Mouse (Mus musculus) hindbrain, postnatal 0 days (tissue): ENCODE results near the gene Nsd1. TPM values are rescaled to one million over a fixed set of nuclear protein-coding genes. Genes with fewer than 3 reads are reported as not detected.

ENCODE experiments used
- ATAC-seq: fragments of 200-750 bp; cut with Nextera tagmentation; 2 replicates; pipeline ENCODE4 v1.8.0; 2017; ENCODE audit warnings: mild to moderate bottlenecking, moderate TSS enrichment, moderate library complexity
- DNase-seq: peaks from one replicate; pipeline ENCODE4 v3.0.0-alpha.2; 2015; ENCODE audit warnings: low spot score
- H3K27ac ChIP-seq: fragments of 300-500 bp; sonication (generic); 2 replicates; pipeline ENCODE4 v1.5.1; 2014; ENCODE audit warnings: mild to moderate bottlenecking
- H3K27me3 ChIP-seq: fragments of 300-500 bp; sonication (generic); 2 replicates; pipeline ENCODE4 v1.6.1; 2014; ENCODE audit warnings: low read length, mixed read lengths; ENCODE audit not compliant: insufficient read depth
- H3K36me3 ChIP-seq: fragments of 300-500 bp; sonication (generic); 2 replicates; pipeline ENCODE4 v1.6.1; 2014; ENCODE audit warnings: low read length, mixed read lengths; ENCODE audit not compliant: insufficient read depth
- H3K4me1 ChIP-seq: fragments of 300-500 bp; sonication (generic); 2 replicates; pipeline ENCODE4 v1.6.1; 2014; ENCODE audit warnings: antibody characterized with exemption, low read length, mixed read lengths; ENCODE audit not compliant: insufficient read depth
- H3K4me2 ChIP-seq: fragments of 300-500 bp; sonication (generic); 2 replicates; pipeline ENCODE4 v1.6.1; 2014; ENCODE audit warnings: low read depth, mild to moderate bottlenecking, low read length, moderate library complexity, mixed read lengths
- H3K4me3 ChIP-seq: fragments of 300-500 bp; sonication (generic); 2 replicates; pipeline ENCODE4 v1.5.1; 2014; ENCODE audit warnings: low read length
- H3K9ac ChIP-seq: fragments of 300-500 bp; sonication (generic); replicated peaks from 2 replicates; pipeline ENCODE4 v1.6.1; 2014; ENCODE audit warnings: mild to moderate bottlenecking, low read length, moderate library complexity, mixed read lengths
- H3K9me3 ChIP-seq: fragments of 300-500 bp; sonication (generic); 2 replicates; pipeline ENCODE4 v1.6.1; 2016; ENCODE audit warnings: low read length, mixed read lengths
- CTCF ChIP-seq: IDR thresholded peaks from 2 replicates; pipeline ENCODE4 v1.5.1; 2016; ENCODE audit warnings: antibody characterized with exemption, control low read depth, low read depth
- WGBS: fragments of 180-500 bp; shearing (Covaris S2); extraction: QIAGEN DNeasy Blood & Tissue Kit; methylation state at CpG from one replicate; pipeline ENCODE4 v1.1.7; 2014; 5-methylcytosine and 5-hydroxymethylcytosine counted together
- polyA plus RNA-seq: library from polyadenylated mRNA; unstranded; fragments of >200 nt; fragmentation: Nextera tagmentation; extraction: Ambion mirVana; gene quantifications from 2 replicates; pipeline ENCODE4 v1.2.1, GENCODE M21; 2015
- total RNA-seq: library from RNA; depleted of rRNA; stranded (reverse); fragments of >200 nt; gene quantifications from 2 replicates; pipeline ENCODE4 v1.2.3, GENCODE M21; 2014

The Nsd1 gene
- total and polyA plus RNA-seq, 2 experiments from 2014 or later, result 59.3 to 64.0 TPM

DNA sequence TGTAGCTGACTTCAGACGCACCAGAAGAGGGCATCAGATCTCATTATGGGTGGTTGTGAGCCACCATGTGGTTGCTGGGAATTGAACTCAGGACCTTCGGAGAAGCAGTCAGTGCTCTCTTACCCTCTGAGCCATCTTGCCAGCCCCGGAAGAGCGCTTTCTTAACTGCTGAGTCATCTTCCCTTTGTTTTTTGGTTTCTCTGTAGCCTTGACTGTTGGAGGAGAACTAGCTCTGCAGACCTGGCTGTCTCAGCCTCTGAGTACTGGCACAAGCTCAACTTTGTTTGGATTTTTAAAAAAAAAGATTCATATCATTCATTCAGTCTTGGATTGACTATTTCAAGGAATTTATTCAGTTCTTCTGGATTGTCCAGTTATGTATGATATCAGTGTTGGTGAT is 39.7 kb downstream of the Nsd1 start:
- H3K27me3 ChIP-seq, result no peaks in the 10 kb centered on the region
- no peak overlapping the region for H3K9ac ChIP-seq
- no peak overlapping the region for H3K4me2 ChIP-seq
- no peaks in the 10 kb centered on the region for H3K4me1 ChIP-seq
- H3K9me3 ChIP-seq, result no peaks in the 10 kb centered on the region
- H3K36me3 ChIP-seq, result peaks cover 39% of the 10 kb centered on the region
- H3K4me3 ChIP-seq, result no peak overlapping the region
- H3K27ac ChIP-seq, result no peak overlapping the region
- 80% methylated on average over 4 of the region's 4 CpGs for WGBS
- DNase-seq (no peak), ATAC-seq (no peak)
- TF ChIP-seq CTCF, result no peak

DNA sequence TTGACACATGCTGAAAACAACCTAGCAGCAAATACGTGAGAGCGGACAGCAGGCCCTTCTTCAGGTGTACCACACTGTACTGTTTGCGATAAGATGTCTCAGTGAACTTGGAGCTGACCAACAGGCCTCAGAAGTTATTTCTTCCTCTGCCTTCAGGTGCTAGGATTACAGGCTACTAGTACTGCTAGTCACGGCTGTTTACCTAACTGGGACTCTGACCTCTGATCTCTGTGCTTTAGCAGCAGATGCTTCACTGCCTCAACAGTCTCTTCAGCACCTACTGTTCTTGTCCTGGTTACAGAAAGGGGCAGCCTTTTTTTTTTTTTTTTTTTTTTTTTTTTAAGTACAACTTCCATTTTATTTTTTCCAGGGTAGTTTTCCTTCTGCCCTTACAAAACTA is 43.2 kb downstream of the Nsd1 start:
- peaks cover 7% of the 10 kb centered on the region; the same call in 1 of the 2 replicates for H3K36me3 ChIP-seq
- no peak overlapping the region for H3K4me2 ChIP-seq
- DNase-seq, result no peak
- H3K4me1 ChIP-seq, result no peaks in the 10 kb centered on the region
- no peak overlapping the region for H3K4me3 ChIP-seq
- H3K27ac ChIP-seq, result no peak overlapping the region
- H3K9ac ChIP-seq, result no peak overlapping the region
- no peaks in the 10 kb centered on the region for H3K9me3 ChIP-seq
- H3K27me3 ChIP-seq, result no peaks in the 10 kb centered on the region
- no peak for ATAC-seq
- TF ChIP-seq CTCF, result no peak
- 87% methylated on average over 4 of the region's 4 CpGs for WGBS

DNA sequence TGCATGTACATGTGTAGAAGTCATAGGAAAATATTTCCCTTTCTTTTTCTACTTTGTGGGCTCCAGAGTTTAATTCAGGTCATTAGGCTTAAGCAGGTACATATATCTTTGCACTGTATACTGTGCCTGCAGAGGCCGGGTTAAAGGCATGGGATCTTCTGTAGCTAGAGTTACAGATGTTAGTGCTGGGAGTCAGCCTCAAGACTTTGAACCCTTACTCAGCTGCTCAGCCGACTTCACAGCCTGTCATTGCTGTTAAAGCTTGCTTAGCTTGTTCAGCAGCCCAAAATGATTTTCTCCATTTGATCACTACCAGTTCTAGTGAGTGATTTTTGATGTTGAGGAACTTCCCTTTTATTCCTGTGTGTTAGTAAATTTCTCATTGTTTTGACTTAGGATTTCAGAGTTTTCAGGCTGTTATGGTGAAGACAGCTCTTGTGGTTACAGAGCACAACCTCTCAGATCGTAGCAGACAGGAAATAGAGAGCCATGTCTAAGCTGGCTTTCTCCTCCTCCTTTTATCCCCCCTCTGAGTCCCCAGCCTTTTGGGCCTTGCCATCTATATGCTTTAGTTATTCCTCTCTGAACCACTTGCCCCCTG is 45.6 kb downstream of the Nsd1 start:
- H3K4me1 ChIP-seq, result no peaks in the 10 kb centered on the region
- TF ChIP-seq CTCF, result no peak
- no peak overlapping the region for H3K4me2 ChIP-seq
- ATAC-seq (no peak), DNase-seq (no peak)
- no peaks in the 10 kb centered on the region for H3K9me3 ChIP-seq
- H3K4me3 ChIP-seq, result no peak overlapping the region
- no peak overlapping the region for H3K27ac ChIP-seq
- 87% methylated on average over 3 of the region's 3 CpGs for WGBS
- no peaks in the 10 kb centered on the region for H3K36me3 ChIP-seq
- no peaks in the 10 kb centered on the region for H3K27me3 ChIP-seq
- no peak overlapping the region for H3K9ac ChIP-seq

DNA sequence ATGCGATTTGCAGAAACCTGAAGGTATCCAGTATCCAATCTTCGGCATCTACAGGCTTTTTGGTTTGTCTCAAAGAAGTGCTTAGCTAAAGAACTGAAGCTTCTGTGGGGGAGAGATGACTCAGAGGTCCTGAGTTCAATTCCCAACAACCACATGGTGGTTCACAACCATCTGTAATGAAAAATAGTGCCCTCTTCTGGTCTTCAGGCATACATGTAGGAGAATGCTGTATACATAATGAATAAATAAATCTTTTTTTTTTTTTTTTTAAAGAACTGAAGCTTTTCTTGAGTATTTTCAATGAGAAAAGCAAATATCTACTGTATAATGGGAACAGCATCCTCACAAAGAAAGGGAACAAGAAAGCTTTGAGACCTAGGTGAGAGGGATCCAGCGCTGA is 49.1 kb downstream of the Nsd1 start:
- DNase-seq (no peak), ATAC-seq (no peak)
- Histone ChIP-seq H3K4me1 (no peaks in the 10 kb centered on the region), H3K36me3 (peaks cover 16% of the 10 kb centered on the region), H3K27me3 (no peaks in the 10 kb centered on the region), H3K27ac (no peak overlapping the region), H3K9ac (no peak overlapping the region), H3K9me3 (no peaks in the 10 kb centered on the region), H3K4me3 (no peak overlapping the region), H3K4me2 (no peak overlapping the region)
- TF ChIP-seq CTCF, result no peak
- WGBS, result 98% methylated on average over 3 of the region's 3 CpGs

DNA sequence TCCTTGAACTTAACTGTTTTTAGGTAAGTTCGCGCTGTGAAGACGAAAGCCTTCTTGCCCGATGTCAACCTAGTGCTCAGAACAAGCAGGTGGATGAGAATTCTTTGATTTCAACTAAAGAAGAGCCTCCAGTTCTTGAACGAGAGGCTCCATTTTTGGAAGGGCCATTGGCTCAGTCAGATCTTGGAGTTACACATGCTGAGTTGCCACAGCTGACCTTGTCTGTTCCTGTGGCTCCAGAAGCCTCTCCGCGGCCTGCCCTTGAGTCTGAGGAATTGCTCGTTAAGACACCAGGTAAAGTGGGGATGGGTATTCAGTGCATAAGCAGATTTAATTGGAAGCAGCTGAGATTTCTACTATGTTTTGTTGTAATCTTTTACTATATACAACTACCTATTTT is 51.9 kb downstream of the Nsd1 start:
- no peak for TF ChIP-seq CTCF
- H3K4me1 ChIP-seq, result no peaks in the 10 kb centered on the region
- no peak for DNase-seq
- no peak overlapping the region for H3K4me2 ChIP-seq
- H3K36me3 ChIP-seq, result peaks cover 16% of the 10 kb centered on the region
- ATAC-seq, result no peak
- 96% methylated on average over 8 of the region's 8 CpGs for WGBS
- H3K9me3 ChIP-seq, result no peaks in the 10 kb centered on the region
- no peak overlapping the region for H3K9ac ChIP-seq
- H3K4me3 ChIP-seq, result no peak overlapping the region
- H3K27me3 ChIP-seq, result no peaks in the 10 kb centered on the region
- no peak overlapping the region for H3K27ac ChIP-seq

DNA sequence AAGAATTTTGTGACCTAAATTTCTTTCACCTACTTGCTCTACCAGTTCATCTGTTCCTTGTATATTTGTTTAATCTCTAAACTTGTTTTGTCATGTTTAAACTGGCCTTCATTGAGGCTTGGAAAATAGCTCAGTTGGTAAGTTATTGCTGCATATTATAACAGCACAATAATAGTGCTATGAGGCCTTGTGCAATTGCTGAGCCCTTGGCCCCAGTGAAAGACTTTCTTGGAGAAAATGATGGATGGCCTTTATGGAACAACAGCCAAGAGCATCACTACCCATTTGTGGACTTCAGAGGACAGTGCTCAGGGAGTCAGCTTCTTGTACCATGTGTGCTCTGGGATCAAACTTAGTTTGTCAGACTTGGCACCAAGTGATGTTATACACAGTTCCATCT is 52.5 kb downstream of the Nsd1 start:
- no peak overlapping the region for H3K27ac ChIP-seq
- no peak overlapping the region for H3K4me3 ChIP-seq
- H3K9ac ChIP-seq, result no peak overlapping the region
- no peak for ATAC-seq
- DNase-seq, result no peak
- no peaks in the 10 kb centered on the region for H3K4me1 ChIP-seq
- TF ChIP-seq CTCF, result no peak
- H3K36me3 ChIP-seq, result peaks cover 16% of the 10 kb centered on the region
- no peaks in the 10 kb centered on the region for H3K27me3 ChIP-seq
- H3K9me3 ChIP-seq, result no peaks in the 10 kb centered on the region
- H3K4me2 ChIP-seq, result no peak overlapping the region

DNA sequence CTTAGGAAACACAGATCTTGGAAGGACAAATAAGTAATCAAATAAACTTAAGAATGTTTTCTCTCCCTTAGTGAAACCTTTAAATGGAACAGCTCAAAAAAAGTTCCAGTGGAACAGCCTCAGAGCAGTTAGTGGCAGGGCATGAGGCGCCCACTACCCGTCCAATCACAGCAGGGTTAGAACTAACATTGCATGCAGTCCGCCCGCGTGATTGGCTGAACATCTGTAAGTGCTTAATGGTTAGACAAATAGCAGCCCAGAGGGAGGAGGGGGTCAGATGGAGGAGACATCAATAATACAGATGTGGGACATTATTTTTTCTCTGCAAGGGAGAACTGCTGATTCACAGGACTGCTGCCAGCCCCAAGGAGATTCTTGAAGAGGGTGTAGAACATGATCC is 67.6 kb downstream of the Nsd1 start:
- no peak for TF ChIP-seq CTCF
- Histone ChIP-seq H3K36me3 (peaks cover 26% of the 10 kb centered on the region), H3K4me2 (no peak overlapping the region), H3K9ac (no peak overlapping the region), H3K27ac (no peak overlapping the region), H3K27me3 (no peaks in the 10 kb centered on the region), H3K9me3 (no peaks in the 10 kb centered on the region), H3K4me1 (no peaks in the 10 kb centered on the region), H3K4me3 (no peak overlapping the region)
- DNase-seq (no peak), ATAC-seq (no peak)
- 86% methylated on average over 5 of the region's 5 CpGs for WGBS
